Mouse (Mus musculus): ENCODE results near the gene Stx12. TPM values are rescaled to one million over a fixed set of nuclear protein-coding genes. Genes with fewer than 3 reads are reported as not detected.
"Not testable (repeated sequence)": the region's sequence is repeated elsewhere in the genome, so short reads cannot be mapped to it uniquely, and the experiment has no call there.

Stx12 gene
- 10 to 100 TPM; 20.7 to 23.3 TPM for total RNA-seq (2021)
- long read RNA-seq, experiment 1, transcript Stx12-201 (9 exons, 2,934 nt): major isoform, 17 of 22 reads
- long read RNA-seq, experiment 1, partial matches to known transcripts: 1 of 22 reads
- long read RNA-seq, experiment 1, other reads (novel, unspliced or antisense): 4 of 22 reads
- long read RNA-seq, experiment 2, transcript Stx12-201 (9 exons, 2,934 nt): major isoform, 31 of 41 reads
- long read RNA-seq, experiment 2, partial matches to known transcripts: 2 of 41 reads
- long read RNA-seq, experiment 2, other reads (novel, unspliced or antisense): 8 of 41 reads

- DNase-seq: peak; percentile 91
These were observed at the start of gene Stx12 for GRCm38 (mm10) chr4:132884064-132884843. Gene Stx12, minus strand, starts transcription at chr4:132884509.

DNA sequence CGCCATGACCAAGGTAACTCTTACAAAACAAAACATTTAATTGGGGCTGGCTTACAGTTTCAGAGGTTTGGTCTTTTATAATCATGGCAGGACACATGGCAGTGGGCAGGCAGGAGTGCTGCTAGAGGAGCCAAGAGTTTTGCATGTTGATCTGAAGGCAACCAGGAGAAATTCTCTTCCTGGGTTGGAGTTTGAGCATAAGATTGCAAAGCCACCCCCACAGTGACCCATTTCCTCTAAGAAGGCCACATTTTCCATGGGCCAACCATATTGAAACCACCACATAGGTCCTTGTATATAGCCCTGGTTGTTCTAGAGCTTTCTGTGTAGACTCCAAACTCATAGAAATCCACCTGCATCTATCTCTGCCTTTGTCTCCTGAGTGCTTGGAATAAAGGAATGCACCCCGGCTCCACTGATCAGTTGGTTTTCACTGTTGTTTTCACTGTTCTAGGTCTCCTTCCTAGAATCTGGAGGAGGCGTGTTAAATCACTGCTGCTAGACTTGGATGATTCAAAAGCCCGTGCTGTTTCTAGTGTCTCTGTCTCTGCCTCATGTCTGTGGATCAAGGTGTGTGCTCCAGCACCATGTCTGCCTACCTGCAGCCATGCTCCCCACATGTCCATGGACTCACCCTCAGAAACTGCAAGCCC is 48.6 kb upstream of the Stx12 start:
- no peak for DNase-seq

GRCm38 (mm10) chr4:132930784-132931183 is 46.5 kb upstream of the Stx12 start:
- no peak for DNase-seq

DNA sequence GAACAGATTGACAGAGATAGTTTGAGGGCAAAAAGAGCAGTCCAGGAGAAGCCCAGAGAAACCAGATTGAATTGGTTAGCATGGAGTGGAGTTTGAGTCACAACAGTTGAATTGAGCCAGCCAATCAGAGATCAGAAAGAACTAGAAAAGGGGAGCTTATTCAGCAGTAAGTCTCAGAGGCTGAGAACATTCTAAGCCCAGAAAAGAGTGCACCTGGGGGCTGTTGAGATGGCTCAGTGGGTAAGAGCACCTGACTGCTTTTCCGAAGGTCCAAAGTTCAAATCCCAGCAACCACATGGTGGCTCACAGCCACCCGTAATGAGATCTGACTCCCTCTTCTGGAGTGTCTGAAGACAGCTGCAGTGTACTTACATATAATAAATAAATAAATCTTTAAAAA is 42.2 kb upstream of the Stx12 start:
- not testable (repeated sequence) for DNase-seq

GRCm38 (mm10) chr4:132922558-132923008 is 38.3 kb upstream of the Stx12 start, which contains the start of gene Fam76a:
Gene Fam76a, minus strand, starts transcription at chr4:132922558.
- DNase-seq: peak; percentile 100

GRCm38 (mm10) chr4:132922061-132922530 is 37.8 kb upstream of the Stx12 start:
- DNase-seq: no peak

- no peak for DNase-seq
These were observed 37.2 kb upstream of the Stx12 start for GRCm38 (mm10) chr4:132921488-132921887.

DNA sequence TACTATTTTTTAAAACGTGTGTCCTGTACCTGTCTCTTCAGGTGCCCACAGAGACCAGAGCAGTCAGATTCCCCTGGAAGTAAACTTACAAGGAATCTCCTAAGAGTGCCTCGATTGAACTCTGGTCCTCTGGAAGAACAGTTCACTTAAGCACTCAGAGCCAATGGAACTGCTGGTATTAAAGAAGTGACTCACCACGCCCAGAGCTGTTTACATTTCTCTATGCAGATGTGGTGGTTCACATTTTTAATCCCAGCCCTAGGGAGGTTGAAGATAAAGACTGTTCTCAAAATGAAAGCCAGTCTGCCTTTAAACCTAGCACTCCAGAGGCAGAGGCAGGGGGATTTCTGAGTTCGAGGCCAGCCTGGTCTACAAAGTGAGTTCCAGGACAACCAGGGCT is 35.9 kb upstream of the Stx12 start:
- DNase-seq: no peak

GRCm38 (mm10) chr4:132918493-132918892 is 34.2 kb upstream of the Stx12 start:
- DNase-seq: not testable (repeated sequence)

DNA sequence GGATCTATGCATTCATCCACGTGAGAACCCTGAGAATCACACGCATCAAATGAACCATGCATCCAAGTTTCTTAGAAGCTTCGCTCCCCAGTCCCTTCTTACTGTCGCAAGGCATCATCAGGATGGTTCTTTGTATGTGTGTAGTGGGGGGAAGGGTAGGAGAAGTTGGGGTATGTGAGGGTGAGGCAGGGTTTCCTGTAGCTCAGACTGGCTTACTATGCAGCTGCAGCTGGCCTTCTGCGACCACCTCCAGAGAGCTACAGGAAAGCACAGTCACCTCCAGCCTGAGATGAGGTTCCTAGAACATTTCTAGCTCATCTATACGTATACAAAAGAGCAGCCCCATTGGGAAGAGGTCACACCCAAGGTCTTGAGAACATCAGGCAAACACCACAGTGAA is 27.8 kb upstream of the Stx12 start:
- no peak for DNase-seq

- DNase-seq: no peak
These were observed 21.6 kb upstream of the Stx12 start for GRCm38 (mm10) chr4:132905843-132906360.

DNA sequence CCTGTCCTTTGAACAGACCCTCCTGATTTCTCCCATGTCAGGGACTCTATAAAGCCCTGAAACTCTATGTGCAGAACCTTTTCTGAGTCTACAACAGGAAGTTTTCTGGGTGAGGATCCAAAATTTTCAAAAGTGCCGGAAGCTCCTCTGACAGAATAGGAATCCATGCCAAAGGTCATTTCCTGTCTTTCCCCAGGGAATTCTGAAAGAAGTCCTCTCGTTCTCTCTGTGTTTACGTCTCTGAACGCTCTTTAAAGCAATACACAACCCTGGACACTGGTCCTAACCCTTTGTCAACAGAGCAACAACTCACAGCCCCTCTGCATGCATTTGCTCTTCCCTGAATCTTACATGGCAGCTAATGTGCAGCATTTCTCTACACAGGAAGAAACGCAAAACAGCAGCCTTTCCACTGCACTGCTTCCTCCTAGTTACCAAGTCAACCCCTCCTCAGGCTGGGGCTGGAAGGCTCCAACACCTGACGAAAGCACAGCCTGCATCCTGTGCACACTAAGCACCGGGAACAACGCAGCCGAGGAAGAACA is 20.5 kb upstream of the Stx12 start:
- peak; percentile 14 for DNase-seq

GRCm38 (mm10) chr4:132904071-132904470 is 19.8 kb upstream of the Stx12 start:
- no peak for DNase-seq

GRCm38 (mm10) chr4:132898197-132898596 is 13.9 kb upstream of the Stx12 start:
- no peak for DNase-seq

- no peak for DNase-seq
These were observed 10.1 kb upstream of the Stx12 start for GRCm38 (mm10) chr4:132894402-132894801.

- no peak for DNase-seq
These were observed 600 bp upstream of the Stx12 start for GRCm38 (mm10) chr4:132884844-132885374.

- DNase-seq: no peak
These were observed 697 bp downstream of the Stx12 start for GRCm38 (mm10) chr4:132883561-132884063.

GRCm38 (mm10) chr4:132874363-132875097 is 9.8 kb downstream of the Stx12 start:
- DNase-seq: no peak

- no peak for DNase-seq
These were observed 10.6 kb downstream of the Stx12 start for GRCm38 (mm10) chr4:132873481-132874362.

DNA sequence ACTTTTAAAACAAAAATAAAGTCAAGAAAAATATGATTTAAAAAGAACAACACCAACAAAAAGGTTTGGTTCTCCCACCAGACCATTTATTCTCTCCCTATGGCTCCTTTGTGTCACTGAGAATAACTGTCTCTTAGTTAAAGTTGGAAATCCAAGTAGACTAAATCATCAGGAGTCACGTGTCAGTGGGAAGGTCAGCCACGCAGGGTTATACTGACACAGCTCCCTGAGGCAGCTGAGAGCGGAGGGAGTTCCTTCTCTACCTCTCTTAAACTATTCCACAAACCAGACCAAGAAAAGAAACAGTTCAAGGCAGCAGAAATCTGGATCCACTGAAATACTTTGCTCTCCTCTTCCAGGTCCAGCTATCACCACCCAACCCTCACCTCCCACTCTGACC is 13.2 kb downstream of the Stx12 start:
- DNase-seq: no peak
